Mouse (Mus musculus) embryonic fibroblast, embryonic 13.5 days (primary cell): ENCODE results near the gene Gpr12. TPM values are rescaled to one million over a fixed set of nuclear protein-coding genes. Genes with fewer than 3 reads are reported as not detected.
"Not testable (repeated sequence)": the region's sequence is repeated elsewhere in the genome, so short reads cannot be mapped to it uniquely, and the experiment has no call there.

ENCODE experiments used
- H3K27ac ChIP-seq: 2 replicates; pipeline ENCODE4 v1.5.1; 2012; ENCODE audit warnings: low read length, control low read depth, inconsistent platforms; ENCODE audit not compliant: insufficient read depth
- H3K4me1 ChIP-seq: 2 replicates; pipeline ENCODE4 v1.6.1; 2011; ENCODE audit warnings: low read length; ENCODE audit not compliant: control insufficient read depth, insufficient read depth
- H3K4me3 ChIP-seq: 2 replicates; pipeline ENCODE4 v1.5.1; 2011; ENCODE audit warnings: mild to moderate bottlenecking, control low read depth, low read length; ENCODE audit not compliant: insufficient read depth
- CTCF ChIP-seq: IDR thresholded peaks from 2 replicates; pipeline ENCODE4 v1.5.1; 2011; ENCODE audit warnings: mild to moderate bottlenecking, control low read depth, low read length, moderate library complexity, borderline replicate concordance; ENCODE audit not compliant: insufficient read depth
- POLR2A ChIP-seq: IDR thresholded peaks from 2 replicates; pipeline ENCODE4 v1.6.1; 2011; ENCODE audit warnings: low read depth, mild to moderate bottlenecking, control low read depth, low read length, moderate library complexity
- polyA plus RNA-seq: library from polyadenylated mRNA; stranded (reverse); fragments of >200 nt; gene quantifications from 2 replicates; pipeline ENCODE4 v1.2.4, GENCODE M21; 2011; ENCODE audit warnings: low read depth; ENCODE audit not compliant: missing spikeins, insufficient read length

The Gpr12 gene
- polyA plus RNA-seq, 1 experiment: not detected

DNA sequence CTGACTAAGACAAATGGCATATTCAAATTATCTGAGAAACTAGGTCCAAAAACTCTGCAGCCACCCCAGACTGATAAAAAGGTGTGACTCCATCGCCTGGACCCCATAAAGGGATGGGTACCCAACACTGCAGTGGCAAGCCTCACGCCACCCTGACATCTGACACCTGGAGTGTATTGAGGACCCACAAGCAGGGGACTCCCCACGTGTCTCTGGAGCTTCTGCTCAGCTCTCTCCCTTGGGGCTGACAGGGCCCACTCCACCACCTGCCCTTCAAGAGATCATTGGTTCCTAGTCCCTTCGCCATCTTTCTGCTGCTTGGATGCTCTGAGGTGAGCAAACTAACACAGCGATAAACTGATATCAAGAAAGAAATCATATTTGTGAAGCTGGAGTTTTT lies 22.8 kb upstream of the Gpr12 start:
- no peak overlapping the region for H3K27ac ChIP-seq
- TF ChIP-seq CTCF (no peak), POLR2A (no peak)
- no peak overlapping the region for H3K4me3 ChIP-seq
- no peaks in the 10 kb centered on the region for H3K4me1 ChIP-seq

DNA sequence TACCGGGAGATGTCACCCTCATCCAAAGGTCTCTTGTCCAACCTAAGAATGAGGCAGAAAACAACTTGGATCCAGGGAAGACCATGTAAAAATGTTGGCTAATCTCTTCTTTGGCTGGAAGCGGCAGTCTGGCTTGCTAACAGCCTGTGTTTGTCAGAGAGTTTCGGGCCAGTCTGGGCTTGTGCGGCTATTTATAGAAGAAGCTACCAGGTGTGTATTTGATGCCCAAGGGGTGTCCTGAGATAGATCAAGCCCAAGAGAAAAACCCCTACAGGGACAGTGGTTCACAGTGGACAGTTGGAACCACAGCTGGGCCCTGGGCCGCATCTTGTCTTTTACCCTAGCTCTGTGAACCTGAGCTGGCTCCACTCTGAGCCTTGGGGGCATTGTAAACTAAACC lies 21.9 kb upstream of the Gpr12 start:
- Histone ChIP-seq H3K4me1 (no peaks in the 10 kb centered on the region), H3K27ac (no peak overlapping the region), H3K4me3 (no peak overlapping the region)
- TF ChIP-seq CTCF (no peak), POLR2A (no peak)

DNA sequence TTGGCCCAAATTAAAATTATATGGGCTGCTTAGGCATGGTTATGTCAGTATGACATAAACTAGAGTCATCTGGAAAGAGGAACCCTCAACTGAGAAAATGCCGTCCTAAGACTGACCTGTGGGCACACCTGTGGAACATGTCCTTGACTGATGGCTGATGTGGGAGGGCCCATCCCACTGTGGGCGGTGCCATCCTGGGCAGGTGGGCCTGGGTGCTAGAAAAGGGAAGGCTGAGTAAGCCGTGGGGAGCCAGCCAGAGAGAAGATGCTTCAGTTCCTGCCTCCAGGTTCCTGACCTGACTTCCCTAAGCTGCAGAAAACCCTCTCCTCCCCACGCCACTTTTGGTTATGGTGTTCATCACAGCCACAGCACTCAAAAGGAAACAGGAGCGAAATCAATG lies 21.2 kb upstream of the Gpr12 start:
- no peaks in the 10 kb centered on the region for H3K4me1 ChIP-seq
- H3K27ac ChIP-seq: no peak overlapping the region
- H3K4me3 ChIP-seq: no peak overlapping the region
- TF ChIP-seq POLR2A (no peak), CTCF (no peak)

DNA sequence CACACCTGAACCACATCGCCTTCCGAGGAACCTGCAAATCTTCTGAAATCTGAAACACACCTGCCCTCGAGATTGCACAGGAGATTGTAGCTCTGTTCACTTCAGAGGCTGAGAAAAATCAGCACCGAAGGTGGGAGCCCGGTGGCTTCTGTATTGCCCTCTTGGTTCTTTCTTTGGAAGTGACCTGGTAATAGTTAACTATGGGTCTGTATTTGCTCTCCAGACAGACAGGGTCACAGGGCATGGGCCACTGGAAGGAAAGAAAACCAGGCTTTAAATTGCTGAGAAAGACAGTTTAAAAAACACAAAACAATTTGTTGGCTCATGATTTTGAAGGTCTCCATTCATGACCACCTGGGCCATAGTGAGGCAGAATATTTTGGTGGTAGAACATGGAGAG lies 14.9 kb upstream of the Gpr12 start:
- TF ChIP-seq POLR2A: no peak
- TF ChIP-seq CTCF: no peak
- no peak overlapping the region for H3K27ac ChIP-seq
- H3K4me3 ChIP-seq: no peak overlapping the region
- no peaks in the 10 kb centered on the region for H3K4me1 ChIP-seq

DNA sequence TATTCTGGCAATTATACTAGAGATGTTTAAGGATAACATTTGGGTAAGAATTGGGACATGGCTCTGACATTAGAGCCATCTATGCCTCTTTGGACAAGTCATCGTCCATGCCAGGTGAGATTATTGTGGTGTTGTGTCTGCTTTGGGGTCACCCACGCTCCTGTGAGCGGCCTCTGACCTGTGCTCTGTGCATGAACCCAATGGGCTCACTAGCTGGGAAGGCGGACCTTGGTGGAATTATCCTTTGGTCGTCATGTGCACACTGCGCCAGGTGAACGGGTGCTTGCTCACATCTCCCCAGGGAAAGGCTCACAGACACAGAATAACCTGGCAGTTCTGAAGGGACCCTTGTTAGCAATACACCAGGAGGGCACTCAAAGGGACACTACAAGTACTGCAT lies 14.2 kb upstream of the Gpr12 start:
- not testable (repeated sequence) for H3K27ac ChIP-seq, H3K4me3 ChIP-seq, H3K4me1 ChIP-seq

DNA sequence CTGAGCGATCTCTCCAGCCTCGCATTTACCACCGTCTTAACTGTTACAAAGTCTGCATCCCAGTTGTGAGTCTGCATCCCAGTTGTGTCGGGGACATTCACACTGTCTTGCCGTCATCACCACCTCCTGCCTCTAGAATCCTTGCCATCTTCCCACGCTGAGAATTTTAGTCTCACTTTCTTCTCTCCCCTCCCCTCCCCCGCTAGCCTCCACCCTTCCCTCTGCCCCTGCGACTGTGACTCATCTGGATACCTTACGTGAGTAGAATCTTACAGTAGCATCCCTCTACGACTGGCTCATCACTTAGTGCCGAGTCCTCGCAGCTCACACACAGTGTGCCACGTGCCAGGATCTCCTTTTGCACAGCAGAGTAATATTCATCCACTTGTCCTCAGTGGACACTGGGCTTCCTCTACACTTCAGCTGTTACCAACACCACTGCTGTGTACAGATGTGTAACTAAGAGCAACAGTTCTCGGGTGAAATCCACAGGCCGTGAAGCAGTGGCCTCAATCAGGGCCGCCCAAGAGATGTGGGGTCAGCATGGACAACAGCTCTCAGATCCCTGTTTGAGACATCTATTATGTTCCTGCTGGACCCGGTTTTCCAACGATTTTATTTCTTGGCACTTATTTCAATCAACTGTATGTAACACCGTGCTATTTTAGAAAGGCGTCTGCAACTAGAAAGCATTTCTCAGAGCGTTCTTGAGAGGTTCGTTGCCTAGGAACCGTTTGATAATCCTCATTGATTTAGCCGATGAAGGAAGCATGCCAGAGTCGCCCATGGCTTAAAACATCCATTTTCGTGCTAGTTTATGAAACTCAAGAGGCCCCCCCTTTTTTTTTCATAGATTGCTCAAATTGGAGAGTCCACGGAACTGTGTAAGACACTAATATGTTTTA lies 13.4 kb upstream of the Gpr12 start:
- TF ChIP-seq POLR2A (no peak), CTCF (no peak)
- no peak overlapping the region for H3K27ac ChIP-seq

DNA sequence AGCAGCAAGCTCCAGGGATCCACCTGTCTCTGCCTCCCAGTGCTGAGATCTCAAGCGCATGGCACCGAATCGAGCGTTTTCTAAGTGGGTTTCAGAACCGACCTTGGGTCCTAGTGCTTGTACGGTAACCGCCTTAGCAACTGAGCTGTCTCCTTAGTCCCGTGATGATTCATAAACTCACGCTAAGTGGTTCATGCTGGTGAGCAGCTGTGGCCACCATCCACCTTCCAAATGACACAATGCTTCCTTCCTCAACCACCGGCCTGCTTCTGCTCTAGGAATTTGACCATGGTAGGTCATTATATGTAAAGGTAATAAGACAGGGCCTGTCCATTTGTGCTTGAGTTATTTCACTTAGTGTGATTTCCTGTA lies 12.4 kb upstream of the Gpr12 start:
- Histone ChIP-seq H3K4me1 (no peaks in the 10 kb centered on the region), H3K4me3 (no peak overlapping the region), H3K27ac (no peak overlapping the region)
- TF ChIP-seq CTCF: no peak
- no peak for TF ChIP-seq POLR2A

More for the DNA sequence above, 13.4 kb upstream of the Gpr12 start:
- no peak overlapping the region for H3K4me3 ChIP-seq
- H3K4me1 ChIP-seq: no peaks in the 10 kb centered on the region

DNA sequence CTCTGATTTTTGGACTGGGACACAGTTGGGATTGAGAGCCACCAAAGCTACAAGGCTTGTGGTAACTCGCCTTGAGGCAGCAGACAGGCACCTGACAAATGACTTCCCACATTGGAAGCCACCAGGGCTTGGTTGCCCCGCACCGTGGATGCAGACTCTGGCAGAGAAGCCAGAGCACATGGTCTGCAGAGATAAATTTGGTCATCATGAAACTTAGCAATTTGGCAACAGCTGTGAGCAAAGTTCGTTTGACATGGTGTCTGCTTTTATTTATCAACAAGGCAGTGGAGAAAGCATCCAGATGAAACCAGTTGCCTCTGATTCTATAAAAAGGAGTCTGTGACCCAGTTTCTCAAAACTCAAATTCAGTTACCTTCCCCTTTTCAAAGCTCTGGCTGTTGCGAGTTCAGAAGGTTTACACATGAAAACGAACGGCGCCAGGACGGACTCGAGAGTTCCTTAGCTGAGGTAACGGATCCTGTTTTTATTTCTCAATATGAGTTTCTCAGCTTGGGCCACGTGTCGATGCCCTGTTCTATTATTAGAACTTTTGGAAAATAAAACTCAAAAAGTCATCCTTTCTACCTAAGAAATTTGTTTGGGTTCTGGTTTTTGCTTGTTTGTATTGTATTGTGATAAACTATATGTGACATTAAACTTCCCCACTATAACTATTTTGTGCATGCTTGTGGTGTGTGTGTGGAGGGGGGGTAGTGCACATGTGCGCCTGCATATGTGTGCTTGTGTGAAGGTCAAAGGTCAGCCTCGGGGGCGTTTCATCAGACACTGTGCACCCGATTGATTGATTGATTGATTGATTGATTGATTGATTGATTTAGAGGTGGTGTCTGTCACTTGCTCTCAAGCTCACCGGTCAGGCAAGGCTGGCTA lies 11.8 kb upstream of the Gpr12 start:
- no peaks in the 10 kb centered on the region for H3K4me1 ChIP-seq
- H3K27ac ChIP-seq: no peak overlapping the region
- TF ChIP-seq POLR2A: no peak
- no peak for TF ChIP-seq CTCF
- no peak overlapping the region for H3K4me3 ChIP-seq

DNA sequence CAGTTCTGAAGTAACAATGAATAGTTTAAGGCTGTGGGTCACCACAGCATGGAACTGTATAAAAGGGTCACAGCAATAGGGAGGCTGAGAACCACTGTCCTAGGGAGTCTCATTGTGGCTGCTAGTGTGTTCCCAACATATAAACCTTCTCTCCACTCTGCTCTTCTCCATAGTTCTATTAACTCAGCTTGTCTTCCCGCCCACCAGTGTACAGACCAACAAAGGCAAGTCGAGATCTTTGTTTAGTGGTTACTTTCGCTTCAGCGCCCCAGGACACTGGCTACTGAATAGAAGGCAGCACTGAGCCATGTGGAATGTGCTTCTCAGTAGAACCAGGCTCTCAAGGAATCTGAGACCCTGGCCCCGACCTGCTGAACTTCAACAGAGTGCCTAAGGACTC lies 7.5 kb upstream of the Gpr12 start:
- no peak overlapping the region for H3K27ac ChIP-seq
- no peak overlapping the region for H3K4me3 ChIP-seq
- TF ChIP-seq CTCF: no peak

DNA sequence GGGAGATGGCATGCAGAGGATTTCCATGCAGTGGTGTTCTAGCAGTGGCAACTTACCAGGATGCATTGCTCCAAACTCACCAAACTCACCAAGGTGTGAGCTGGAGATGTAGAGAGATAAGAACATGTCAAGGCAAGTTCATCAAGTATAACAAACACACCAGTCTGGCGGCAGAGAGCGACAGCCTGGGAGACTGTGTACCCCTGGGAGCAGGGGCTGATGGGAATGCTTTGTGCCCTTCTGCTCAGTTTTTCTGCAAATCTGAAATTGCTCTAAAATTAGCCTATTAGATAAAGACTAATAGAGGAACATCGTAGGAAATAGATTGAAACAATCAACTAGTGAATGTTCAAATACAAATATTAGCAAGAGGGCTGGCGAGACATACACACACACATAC lies 6.6 kb upstream of the Gpr12 start:
- Histone ChIP-seq H3K4me3 (no peak overlapping the region), H3K27ac (no peak overlapping the region), H3K4me1 (no peaks in the 10 kb centered on the region)
- TF ChIP-seq CTCF (no peak), POLR2A (no peak)

More for the DNA sequence above, 7.5 kb upstream of the Gpr12 start:
- no peaks in the 10 kb centered on the region for H3K4me1 ChIP-seq
